13 mouse cellular contexts compared by ENCODE assay signal in genomic region chr12:118296236-118296635, GRCm38 (mm10). TPM values are rescaled to one million over a fixed set of nuclear protein-coding genes. Genes with fewer than 3 reads are reported as not detected.
A peak's percentile ranks its signal among the peaks of the same experiment; 100 is the strongest.
DNase-seq lines count a peak whose midpoint lies in the region; ATAC-seq lines count a peak whose summit lies in the region.
"Had no signal": no experiment of that assay in that cellular context is flagged by ENCODE, and none has a peak within 500 bp of the region (broad histone marks: within the 10 kb centered on the region; RNA-seq: fewer than 3 reads in every experiment).

No protein-coding gene starts in this region.

- H3K4me1 ChIP-seq in hindbrain, embryonic 13.5 days (replicated peaks): peaks cover 44% of the 10 kb centered on the region
- H3K4me1 ChIP-seq in hindbrain, embryonic 16.5 days (ENCODE audit: control insufficient read depth, insufficient read depth, low read depth, low read length): peaks cover 25% of the 10 kb centered on the region
- H3K4me1 ChIP-seq in megakaryocyte, embryonic 14.5 days: peaks cover 43% of the 10 kb centered on the region

- no peak for ATAC-seq in hindbrain, embryonic 13.5 days (ENCODE audit: low FRiP score)
- no peak for ATAC-seq in hindbrain, embryonic 16.5 days
- ATAC-seq in granulocyte monocyte progenitor cell, adult 5-6 weeks (replicated peaks; ENCODE audit: poor library complexity, severe bottlenecking): peak; percentile 53
- no peak for ATAC-seq in cerebellum, adult (ENCODE audit: insufficient number of reproducible peaks, low FRiP score, low TSS enrichment)

- H3K27ac ChIP-seq in hindbrain, embryonic 13.5 days: no peak overlapping the region
- no peak overlapping the region for H3K27ac ChIP-seq in hindbrain, embryonic 16.5 days (ENCODE audit: low read depth, low read length)
- H3K27ac ChIP-seq: embryonic facial prominence, embryonic 12.5 days; heart, embryonic 10.5 days had no signal

- DNase-seq in CD4-positive helper T cell, adult 2 months (ENCODE audit: low read depth, low spot score): peak; percentile 61
- DNase-seq in cerebellum, adult 11 months: no peak
- no peak for DNase-seq in kidney, postnatal 4 days
- DNase-seq: adrenal gland, adult 8-10 months; cerebellum, adult 18-20 months; kidney, adult 18-20 months had no signal

- peak overlapping the region; percentile 55 for H3K4me2 ChIP-seq in hindbrain, embryonic 13.5 days
- no peak overlapping the region for H3K4me2 ChIP-seq in hindbrain, embryonic 16.5 days (ENCODE audit: low read length)

- no peaks in the 10 kb centered on the region for H3K27me3 ChIP-seq in hindbrain, embryonic 13.5 days
- H3K27me3 ChIP-seq in hindbrain, embryonic 16.5 days (replicated peaks; ENCODE audit: control insufficient read depth, insufficient read depth, low read length): no peaks in the 10 kb centered on the region
- H3K27me3 ChIP-seq in megakaryocyte, embryonic 14.5 days (replicated peaks): no peaks in the 10 kb centered on the region
- H3K27me3 ChIP-seq: embryonic facial prominence, embryonic 12.5 days had no signal

- H3K36me3 ChIP-seq in hindbrain, embryonic 13.5 days: 0 out of 2 replicates have a peak, but pooled peaks cover 4% of the 10 kb centered on the region
- no peaks in the 10 kb centered on the region for H3K36me3 ChIP-seq in hindbrain, embryonic 16.5 days (ENCODE audit: control insufficient read depth, insufficient read depth, low read length)
- H3K36me3 ChIP-seq in megakaryocyte, embryonic 14.5 days (replicated peaks; ENCODE audit: low read length): peaks cover 30% of the 10 kb centered on the region
- H3K36me3 ChIP-seq: embryonic facial prominence, embryonic 12.5 days had no signal

- H3K9me3 ChIP-seq in hindbrain, embryonic 13.5 days: no peaks in the 10 kb centered on the region
- H3K9me3 ChIP-seq in hindbrain, embryonic 16.5 days (ENCODE audit: control insufficient read depth, low read length): no peaks in the 10 kb centered on the region
- H3K9me3 ChIP-seq in megakaryocyte, embryonic 14.5 days: no peaks in the 10 kb centered on the region
- H3K9me3 ChIP-seq: embryonic facial prominence, embryonic 12.5 days; heart, embryonic 10.5 days had no signal

- H3K9ac ChIP-seq in hindbrain, embryonic 13.5 days: no peak overlapping the region
- H3K9ac ChIP-seq in hindbrain, embryonic 16.5 days (ENCODE audit: low read depth, low read length): no peak overlapping the region
- H3K9ac ChIP-seq: embryonic facial prominence, embryonic 12.5 days had no signal

- WGBS in hindbrain, embryonic 13.5 days: 98% methylated on average over 2 of the region's 2 CpGs
- 90% methylated on average over 2 of the region's 2 CpGs for WGBS in hindbrain, embryonic 16.5 days

- H3K4me3 ChIP-seq in hindbrain, embryonic 13.5 days: no peak overlapping the region
- no peak overlapping the region for H3K4me3 ChIP-seq in hindbrain, embryonic 16.5 days (ENCODE audit: low read length)
- peak overlapping the region; percentile 86 for H3K4me3 ChIP-seq in megakaryocyte, embryonic 14.5 days (replicated peaks)
- H3K4me3 ChIP-seq: embryonic facial prominence, embryonic 12.5 days; heart, embryonic 10.5 days had no signal

RNA-seq across cellular contexts. Expression of gene Sp4, which starts 5.0 kb away (rescaled TPM):
- polyA plus RNA-seq in hindbrain, embryonic 13.5 days (2015; fragmentation: Nextera tagmentation; extraction: Ambion mirVana): 20.9 and 22.1 TPM in 2 replicates
- polyA plus RNA-seq in hindbrain, embryonic 16.5 days (2015; fragmentation: Nextera tagmentation; extraction: Ambion mirVana): 15.0 and 19.3 TPM in 2 replicates
- 6.9 and 7.4 TPM in 2 replicates for total RNA-seq in granulocyte monocyte progenitor cell, adult 5-6 weeks (2014; fragmentation: Nextera tagmentation)
- 7.1 and 9.5 TPM in 2 replicates for total RNA-seq in granulocyte monocyte progenitor cell, adult 5-6 weeks (2017)
- polyA plus RNA-seq in megakaryocyte, embryonic 14.5 days (2012; ENCODE audit: insufficient read depth, low replicate concordance): 2.6 TPM in 1 of 2 replicates, not detected in the other
